Mouse (Mus musculus): ENCODE measurements around the gene Ahdc1.

DNA sequence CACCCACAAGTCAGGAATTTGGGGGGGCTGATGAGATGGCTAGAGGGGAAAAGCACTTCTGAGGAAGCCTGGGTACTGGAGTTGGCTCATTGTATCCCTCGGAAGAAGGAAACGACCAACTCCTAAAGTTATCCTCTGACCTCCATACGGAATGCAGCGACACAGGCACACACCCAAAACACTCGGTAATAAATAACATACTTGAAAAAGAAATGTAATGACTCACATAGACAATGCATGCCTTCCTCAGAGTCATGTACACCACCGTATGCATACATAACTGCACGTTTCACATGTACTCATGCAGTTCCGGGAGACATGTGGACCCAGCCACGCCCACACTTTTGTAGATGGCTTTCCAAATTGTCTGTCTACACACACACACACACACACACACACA is 78.3 kb downstream of the Ahdc1 start:
- TF ChIP-seq GATA1 (IDR thresholded peaks at IDR 0.05; ENCODE audit: low read depth, low read length) (no peak), E2F4 (IDR thresholded peaks at IDR 0.05; ENCODE audit: borderline replicate concordance, low read depth, low read length) (no peak)

Data from MEL (cell line).